Mouse (Mus musculus): ENCODE data around the gene Ssu72.

DNA sequence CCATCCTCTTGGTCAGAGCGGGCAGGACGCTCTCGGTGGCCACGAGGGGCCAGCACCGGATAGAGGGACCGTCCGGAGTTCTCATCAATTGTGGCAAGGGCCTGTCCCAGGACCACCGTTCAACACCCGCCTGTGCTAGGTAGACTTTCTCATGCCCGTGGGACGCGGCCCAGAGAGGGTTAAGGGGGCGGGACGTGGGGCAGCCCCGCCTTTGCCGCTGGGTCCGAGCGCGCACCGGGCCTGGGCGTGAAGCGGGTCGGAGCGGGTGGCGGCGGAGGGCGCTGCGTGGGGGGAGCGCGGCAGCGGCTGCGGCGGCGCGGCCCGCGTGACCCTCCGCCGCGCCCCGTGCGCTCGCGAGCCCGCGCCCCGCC, 10.5 kb upstream of the Ssu72 start, which contains the start of gene Fndc10:
- no peak for TF ChIP-seq KAT2A (conservative IDR thresholded peaks at IDR 0.05; ENCODE audit: low read depth, low read length)
- no peak for TF ChIP-seq CHD2 (IDR thresholded peaks at IDR 0.05; ENCODE audit: low read length)
- no peak for TF ChIP-seq EP300 (IDR thresholded peaks at IDR 0.05; ENCODE audit: low read depth in 1 of 2, low read length in 2 of 2)
- TF ChIP-seq JUND (IDR thresholded peaks at IDR 0.05; ENCODE audit: low read depth, low read length): no peak
- no peak for TF ChIP-seq MAX (IDR thresholded peaks at IDR 0.05; ENCODE audit: low read length)
- no peak for TF ChIP-seq CTCF (IDR thresholded peaks at IDR 0.05 in 2 of 3, conservative IDR thresholded peaks at IDR 0.05 in 1 of 3; ENCODE audit: control insufficient read depth in 1 of 3, insufficient read depth in 1 of 3, low read depth in 2 of 3, low read length in 3 of 3, poor library complexity in 1 of 3, severe bottlenecking in 1 of 3)
- TF ChIP-seq POLR2A (IDR thresholded peaks at IDR 0.05; ENCODE audit: control insufficient read depth in 1 of 2, insufficient read depth in 1 of 2, low read depth in 1 of 2, low read length in 2 of 2, poor library complexity in 1 of 2): no peak
- 0 out of 2 replicates have a peak, but pooled peaks have one; percentile 1 for TF ChIP-seq SIN3A (IDR thresholded peaks at IDR 0.05; ENCODE audit: low read length)
- 0 out of 2 replicates have a peak, but pooled peaks have one; percentile 16 for TF ChIP-seq HCFC1 (IDR thresholded peaks at IDR 0.05; ENCODE audit: low read depth, low read length)
- TF ChIP-seq MYB (IDR thresholded peaks at IDR 0.05; ENCODE audit: low read depth, low read length): no peak
- TF ChIP-seq MAFK (IDR thresholded peaks at IDR 0.05; ENCODE audit: borderline replicate concordance, low read depth, low read length): no peak

All from MEL (cell line).